Mouse (Mus musculus) left cerebral cortex, adult 9 months (tissue): ENCODE measurements at regions not wholly inside any gene's neighbourhood (a gene's known extent, or its start where the extent isn't known, plus 50 kb on each side); places are given as distances from the start of the nearest gene placed in this dataset.
A peak's percentile ranks its signal among the peaks of the same experiment; 100 is the strongest.

ENCODE experiments used
- DNase-seq, 2 experiments: peaks; one replicate each; pipeline ENCODE4 v3.0.0; 2022; ENCODE audit warnings: low spot score in 2 of 2

DNA sequence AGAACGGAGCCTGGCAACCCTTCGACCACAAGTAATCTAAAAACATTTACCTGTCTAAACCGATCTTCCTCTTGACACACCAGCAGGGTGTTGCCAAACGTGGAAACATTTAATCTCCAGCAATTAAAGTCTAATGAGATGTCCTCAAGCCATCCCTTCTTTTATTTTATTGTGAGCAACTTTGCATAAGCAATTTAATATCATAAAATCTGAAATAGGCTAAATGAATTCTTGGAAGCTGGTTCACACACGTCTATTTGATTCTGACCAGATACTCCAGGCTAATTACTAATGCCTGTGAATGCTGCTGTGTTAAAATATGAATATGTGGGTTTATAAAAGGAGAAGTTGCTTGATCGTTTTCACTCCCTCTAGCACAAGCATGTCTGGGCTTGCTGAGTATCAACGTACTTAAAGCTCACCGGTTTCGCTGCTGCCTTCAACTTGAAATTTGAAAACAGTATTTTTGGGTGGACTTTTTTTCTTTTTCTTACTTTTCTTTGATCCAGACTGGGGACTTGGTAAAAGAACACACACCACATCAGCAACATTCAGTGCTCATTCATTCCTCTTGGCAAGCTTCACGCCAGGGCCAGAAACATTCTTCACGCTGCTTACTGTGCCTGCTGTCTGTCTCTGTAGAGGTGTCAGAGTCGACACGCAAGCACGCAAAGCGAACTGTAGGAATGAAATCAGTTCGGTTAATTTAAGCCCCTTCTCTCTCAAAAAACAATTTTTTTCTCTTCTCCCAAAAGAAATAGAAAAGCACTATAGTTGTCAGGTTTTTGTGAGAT is 194.4 kb downstream of the Npr3 start:
- DNase-seq, result no peak

- no peak for DNase-seq
Measured at GRCm38 (mm10) chr15:11701246-11701645, 205.8 kb downstream of the Npr3 start.

GRCm38 (mm10) chr15:11699929-11700328 is 207.2 kb downstream of the Npr3 start:
- no peak for DNase-seq

DNA sequence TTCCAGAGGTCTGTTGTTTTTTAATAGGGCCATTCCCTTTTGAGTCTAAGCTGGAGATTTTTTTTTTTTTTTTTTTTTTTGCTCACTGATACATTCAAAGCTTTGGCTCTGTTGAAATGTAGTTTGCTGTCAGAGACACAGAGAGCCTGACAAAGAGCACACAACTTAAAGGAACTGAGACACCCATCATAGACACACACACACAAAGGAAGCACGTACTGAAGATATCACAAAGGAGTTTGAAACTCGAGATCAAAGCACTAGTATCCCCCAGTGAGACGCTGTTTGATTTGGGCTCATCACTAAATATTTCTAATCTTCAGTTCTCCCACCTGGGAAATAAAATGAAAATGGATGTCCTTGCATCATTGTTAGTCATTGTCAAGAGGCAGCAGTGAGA is 210.0 kb downstream of the Npr3 start:
- no peak for DNase-seq

DNA sequence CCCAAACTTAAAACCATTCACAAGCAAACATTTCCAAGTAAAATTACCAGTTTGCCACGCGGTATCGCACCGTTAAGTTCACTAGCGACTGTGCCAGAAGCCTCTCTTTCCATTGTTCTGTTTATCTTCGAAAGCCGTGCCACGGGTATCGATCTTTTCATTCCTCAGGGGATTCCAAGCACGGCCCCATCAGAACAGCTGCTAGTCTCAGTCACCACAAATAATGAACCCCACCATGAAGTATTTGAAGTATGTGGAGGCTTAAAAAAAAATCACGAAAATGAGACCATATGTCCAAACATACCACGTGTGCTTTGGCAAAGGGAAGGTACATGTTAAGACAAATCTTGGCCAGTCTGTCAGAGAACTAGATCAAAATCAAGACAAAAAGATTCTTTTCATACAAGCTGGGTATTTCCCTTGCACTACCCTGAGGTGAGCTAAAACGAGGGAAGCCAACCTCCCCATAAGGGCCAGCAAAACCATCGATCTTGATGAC is 213.3 kb downstream of the Npr3 start:
- no peak for DNase-seq

DNA sequence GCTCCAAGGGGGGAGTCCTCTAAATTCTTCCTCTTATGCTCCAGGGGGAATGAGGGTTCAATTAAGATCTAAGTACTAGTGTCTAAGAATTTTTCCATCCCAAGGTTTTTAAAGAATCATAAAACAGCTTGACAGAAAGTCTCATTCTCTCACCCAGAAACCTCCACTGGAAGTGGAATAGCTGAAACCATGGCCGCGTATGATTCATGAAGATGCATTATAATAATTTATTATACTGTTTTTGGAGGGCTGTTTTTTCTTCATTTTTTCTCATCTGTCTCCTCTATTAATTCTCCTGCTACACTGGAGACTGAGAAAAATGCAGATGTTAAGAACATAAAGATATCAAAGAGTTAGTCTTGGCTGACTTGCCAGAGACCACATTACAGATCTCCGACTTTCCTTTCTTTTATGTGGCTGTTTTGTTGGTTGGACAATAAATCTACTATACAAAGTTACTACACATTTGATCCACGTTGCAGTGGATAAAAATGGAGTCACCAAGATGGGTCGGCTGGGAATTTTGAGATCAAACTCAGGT is 242.2 kb downstream of the Npr3 start:
- DNase-seq, result no peak

DNA sequence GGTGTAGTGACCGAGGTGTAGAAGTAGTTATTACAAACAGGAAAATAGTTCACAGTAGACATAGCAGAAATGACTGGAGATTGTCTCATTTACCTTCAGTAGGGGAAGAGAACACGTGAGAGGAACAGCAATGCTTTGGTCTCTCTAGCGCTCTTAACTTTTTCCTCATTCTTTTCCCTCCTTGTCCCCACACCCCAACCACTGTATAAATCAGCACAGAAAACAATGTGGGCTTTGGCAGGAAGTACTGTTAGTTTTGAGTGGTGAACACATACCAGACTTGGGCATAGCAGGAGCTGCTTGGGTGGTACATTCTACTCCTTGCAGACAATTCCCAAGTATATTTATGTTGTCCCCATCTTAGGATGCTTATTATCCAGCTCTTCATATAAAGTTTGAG is 251.9 kb downstream of the Npr3 start:
- DNase-seq, result no peak

DNA sequence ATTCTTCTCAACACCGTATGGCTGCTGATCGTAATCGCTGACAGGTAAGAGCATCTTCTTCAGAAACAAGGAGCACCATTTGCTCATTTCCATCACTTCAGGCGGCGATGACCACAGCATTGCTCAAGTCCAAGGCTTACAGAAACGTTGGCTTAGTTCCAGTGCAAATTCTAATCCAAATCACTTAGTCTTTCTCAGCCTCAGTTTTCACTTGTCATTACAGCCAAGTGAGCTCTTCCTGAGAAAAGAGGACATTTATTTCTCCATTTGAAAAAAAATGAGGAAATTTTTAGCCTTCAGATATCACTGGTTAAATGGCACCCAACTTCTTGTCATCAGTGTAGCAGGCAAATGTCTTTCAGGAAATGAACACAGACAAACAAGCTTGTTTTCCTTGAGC is 246.8 kb upstream of the Tars start:
- no peak for DNase-seq

GRCm38 (mm10) chr15:11644779-11645178 is 245.3 kb upstream of the Tars start:
- DNase-seq, result no peak

- DNase-seq, result no peak
Measured at GRCm38 (mm10) chr15:11630654-11631053, 231.2 kb upstream of the Tars start.

DNA sequence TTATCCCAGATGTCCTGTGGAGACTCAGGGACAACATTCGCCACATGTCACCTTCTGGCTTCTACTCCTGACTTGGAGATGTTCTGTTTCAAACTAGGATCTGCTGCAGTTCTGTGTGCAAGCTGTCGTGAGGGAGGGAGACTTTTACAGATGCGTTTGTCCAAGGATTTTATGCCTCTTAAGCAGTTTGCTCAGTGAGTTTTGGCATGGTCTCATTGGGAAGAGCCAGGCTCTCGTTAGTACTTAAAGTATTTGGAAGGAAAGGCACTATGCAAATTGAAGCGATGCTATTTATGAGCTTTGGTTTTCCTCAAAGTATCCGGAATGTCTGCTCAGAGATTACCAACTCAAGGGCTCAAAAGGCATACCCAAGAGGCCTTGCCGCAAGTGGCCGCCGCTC is 227.0 kb upstream of the Tars start:
- no peak for DNase-seq

DNA sequence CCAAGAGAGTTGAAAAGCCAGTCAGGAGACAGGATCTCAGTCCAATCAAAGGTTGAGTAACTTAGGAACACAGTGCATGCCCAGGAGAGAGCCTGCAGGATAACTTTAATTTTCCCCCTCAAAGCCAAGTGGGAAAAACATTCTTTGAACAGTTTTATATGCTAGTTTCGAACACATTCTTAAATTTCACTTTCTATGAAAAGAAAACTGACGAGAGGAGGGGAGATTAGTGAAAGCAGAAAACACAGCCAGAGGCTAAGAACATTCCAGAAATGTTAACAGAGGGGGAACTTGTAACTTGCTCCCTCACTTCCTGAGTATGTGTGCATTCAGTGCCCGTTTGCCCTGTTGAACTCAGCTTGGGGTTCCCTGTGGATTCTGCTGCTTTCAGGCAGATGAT is 213.0 kb upstream of the Tars start:
- DNase-seq, result no peak

- no peak for DNase-seq
Measured at GRCm38 (mm10) chr15:11610043-11610670, 210.7 kb upstream of the Tars start.

DNA sequence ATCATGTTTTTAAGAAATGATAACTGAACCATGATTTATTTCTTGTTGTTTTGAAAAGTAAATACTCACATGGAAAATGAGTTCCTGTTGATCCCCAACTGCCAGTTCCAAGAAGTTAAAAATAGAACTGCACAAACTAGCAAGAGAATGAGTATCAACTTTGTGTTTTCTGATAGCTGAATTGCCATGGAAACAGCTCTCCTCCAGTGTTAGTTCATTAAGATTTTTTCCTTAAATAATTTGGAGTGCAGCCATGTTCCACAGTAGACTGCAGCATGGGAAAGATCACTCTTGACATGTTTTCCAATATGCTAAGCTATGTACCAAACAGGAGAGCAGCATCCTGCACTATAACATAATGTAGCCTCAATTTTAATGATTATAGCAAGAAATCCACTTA is 208.0 kb upstream of the Tars start:
- DNase-seq, result no peak

DNA sequence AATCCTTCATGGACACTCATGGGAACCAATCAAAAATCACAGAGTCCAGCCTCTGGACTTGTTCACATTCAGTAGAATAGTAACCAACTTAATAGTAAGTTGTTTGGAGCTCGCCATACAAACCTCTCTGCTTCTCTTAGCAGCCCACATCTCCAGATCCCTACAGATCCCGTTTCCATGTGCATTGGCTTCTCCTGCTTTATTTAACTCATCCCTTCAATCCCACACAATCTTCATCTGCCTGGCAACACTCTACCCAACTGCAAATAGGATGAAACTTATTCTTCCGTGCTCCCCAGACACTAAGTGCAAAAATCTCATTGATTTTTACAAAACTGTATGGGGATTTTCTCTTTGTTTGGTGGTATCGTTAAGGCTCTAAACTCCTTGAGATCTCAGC is 206.2 kb upstream of the Tars start:
- peak in 1 of 2 experiments; percentile 21 for DNase-seq

DNA sequence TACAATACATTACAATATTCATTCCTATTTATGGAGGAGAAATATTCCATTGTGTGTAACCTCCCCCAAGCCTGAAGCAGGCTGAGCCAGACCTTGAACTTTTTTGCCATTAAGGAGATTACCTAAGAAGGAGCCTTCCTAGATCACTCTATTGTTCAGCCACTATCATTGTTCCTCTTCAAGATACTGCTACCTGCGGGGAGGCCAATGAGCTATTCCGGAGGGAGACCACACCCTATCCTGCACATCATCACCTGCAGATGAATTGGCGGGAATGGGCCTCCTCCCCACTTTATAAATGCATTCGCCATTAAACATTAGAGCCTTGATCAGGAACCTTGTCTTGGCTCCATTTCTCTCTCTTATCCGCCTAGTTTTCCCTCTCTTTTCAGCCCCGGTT is 197.6 kb upstream of the Tars start:
- no peak for DNase-seq

DNA sequence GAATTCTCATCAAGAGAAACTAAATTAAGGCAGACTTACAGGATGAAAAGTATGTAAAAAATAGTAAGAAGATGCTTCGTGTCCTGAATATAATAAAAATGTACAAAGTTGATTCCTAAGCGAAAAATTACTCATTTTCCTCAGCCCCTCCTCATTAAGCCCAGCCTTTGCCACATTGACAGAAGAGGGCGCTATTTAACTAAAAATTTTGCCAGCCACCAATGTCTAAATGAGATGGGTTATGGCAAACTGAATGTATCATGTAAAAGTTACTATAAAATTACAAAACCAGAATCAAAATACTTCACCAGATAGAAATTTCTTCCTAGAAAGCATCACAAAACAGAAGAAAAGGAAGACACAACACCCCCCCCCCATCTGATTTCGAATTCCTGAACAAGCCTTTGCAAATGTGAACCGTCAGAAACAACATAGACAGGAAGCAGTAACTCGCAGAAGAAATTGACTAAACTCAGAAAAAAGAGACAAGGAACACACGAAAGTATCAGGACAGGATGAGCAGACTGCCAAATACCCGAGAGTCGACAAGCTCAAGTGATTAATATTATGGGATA is 191.2 kb upstream of the Tars start:
- peak in 1 of 2 experiments; percentile 16 for DNase-seq

- DNase-seq, result no peak
Measured at GRCm38 (mm10) chr15:11589795-11590194, 190.3 kb upstream of the Tars start.

- no peak for DNase-seq
Measured at GRCm38 (mm10) chr15:11586384-11586783, 186.9 kb upstream of the Tars start.

DNA sequence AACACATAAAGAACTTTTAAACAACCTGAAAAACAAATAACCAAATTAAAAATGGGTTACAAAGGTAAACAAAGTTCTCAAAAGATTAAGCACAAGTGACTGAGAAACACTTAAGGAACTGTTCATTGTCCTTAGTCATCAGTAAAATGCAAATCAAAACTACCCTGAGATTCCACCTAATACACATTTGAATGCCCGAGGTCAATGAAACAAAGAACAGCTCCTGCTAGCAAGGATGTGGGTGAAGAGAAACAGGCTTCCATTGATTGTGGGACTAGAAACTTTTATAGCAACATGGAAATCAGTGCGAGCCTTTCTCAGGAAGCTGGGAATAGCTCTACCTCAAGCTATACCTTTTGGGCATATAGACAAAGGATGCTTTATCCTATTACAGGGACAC is 184.7 kb upstream of the Tars start:
- DNase-seq, result no peak

- peak in 1 of 2 experiments; percentile 22 for DNase-seq
Measured at GRCm38 (mm10) chr15:11578331-11578730, 178.9 kb upstream of the Tars start.

DNA sequence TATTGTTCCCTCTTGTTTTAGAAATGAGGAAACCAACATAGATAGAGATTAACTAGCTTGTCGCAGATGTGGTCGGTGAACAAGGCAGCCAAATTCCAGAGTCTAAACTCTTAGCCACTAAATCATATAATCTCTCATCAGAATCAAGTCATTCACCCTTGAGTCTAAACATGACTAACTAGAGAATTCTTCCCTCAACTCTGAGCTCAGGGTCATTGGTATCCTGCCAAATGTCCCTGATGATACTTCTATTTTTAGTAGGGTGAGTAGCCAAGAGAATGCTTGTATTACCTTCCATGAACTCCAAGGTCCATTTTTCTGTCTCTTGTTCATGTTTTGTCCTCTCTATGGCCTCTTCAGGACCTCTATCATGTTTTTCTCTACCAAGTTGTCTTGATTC is 174.9 kb upstream of the Tars start:
- no peak for DNase-seq

GRCm38 (mm10) chr15:11573496-11573895 is 174.0 kb upstream of the Tars start:
- DNase-seq, result no peak
